Mouse (Mus musculus): ENCODE results near the gene Gm11238.
"Not testable (repeated sequence)": the region's sequence is repeated elsewhere in the genome, so short reads cannot be mapped to it uniquely, and the experiment has no call there.

The Gm11238 gene

DNA sequence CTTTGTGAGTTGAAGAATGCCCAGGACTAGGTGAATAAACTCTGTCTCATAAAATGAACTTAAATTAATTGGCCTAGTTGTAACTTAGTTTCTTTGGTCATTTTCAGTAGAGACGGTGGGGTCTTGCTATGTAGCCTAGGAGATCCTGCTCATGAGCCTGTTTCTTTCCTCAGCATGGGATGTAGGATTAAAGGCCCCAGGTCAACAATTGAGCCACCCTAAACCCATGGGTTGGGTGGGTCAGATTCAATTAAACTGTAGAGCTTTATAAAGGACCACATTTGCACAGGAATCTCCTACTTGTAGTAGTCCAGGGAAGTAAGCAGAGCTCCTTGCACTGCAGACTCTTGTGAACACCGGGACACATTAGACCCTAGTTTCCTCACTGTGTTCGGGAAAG, at the start of gene Gm11238:
TSS of gene Gm11238 (plus strand) at position 301 of the 400 bp plus-strand sequence.
- DNase-seq (ENCODE audit: low spot score in 2 of 2): not testable (repeated sequence)

DNA sequence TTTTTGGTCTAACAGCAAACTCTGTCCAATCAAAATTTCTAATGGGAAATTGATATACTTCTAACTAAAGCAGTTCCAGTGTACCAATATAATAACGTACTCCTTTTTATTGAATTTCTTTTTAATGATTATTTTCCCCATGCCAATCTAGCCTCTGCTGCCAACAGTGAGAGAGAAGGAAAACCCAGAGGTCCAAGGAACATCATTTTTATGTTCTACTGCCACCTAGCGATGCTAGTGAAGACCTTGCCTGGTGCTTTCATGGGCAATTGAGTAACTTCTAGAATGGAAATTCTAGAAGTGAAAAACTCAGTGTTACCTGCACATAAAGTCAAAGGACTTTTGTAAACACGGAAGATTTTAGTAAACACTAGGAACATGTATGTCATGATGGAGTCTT, 8.4 kb upstream of the Gm11238 start:
- DNase-seq (ENCODE audit: low spot score in 2 of 2): peak in 1 of 2 experiments; percentile 2

DNA sequence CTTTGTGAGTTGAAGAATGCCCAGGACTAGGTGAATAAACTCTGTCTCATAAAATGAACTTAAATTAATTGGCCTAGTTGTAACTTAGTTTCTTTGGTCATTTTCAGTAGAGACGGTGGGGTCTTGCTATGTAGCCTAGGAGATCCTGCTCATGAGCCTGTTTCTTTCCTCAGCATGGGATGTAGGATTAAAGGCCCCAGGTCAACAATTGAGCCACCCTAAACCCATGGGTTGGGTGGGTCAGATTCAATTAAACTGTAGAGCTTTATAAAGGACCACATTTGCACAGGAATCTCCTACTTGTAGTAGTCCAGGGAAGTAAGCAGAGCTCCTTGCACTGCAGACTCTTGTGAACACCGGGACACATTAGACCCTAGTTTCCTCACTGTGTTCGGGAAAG, 15.0 kb downstream of the Gm11238 start, which contains the start of gene Gm11237:
TSS of gene Gm11237 (plus strand) at position 301 of the 400 bp plus-strand sequence.
- DNase-seq (ENCODE audit: low spot score in 2 of 2): not testable (repeated sequence)

DNA sequence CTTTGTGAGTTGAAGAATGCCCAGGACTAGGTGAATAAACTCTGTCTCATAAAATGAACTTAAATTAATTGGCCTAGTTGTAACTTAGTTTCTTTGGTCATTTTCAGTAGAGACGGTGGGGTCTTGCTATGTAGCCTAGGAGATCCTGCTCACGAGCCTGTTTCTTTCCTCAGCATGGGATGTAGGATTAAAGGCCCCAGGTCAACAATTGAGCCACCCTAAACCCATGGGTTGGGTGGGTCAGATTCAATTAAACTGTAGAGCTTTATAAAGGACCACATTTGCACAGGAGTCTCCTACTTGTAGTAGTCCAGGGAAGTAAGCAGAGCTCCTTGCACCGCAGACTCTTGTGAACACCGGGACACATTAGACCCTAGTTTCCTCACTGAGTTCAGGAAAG, 30.1 kb downstream of the Gm11238 start, which contains the start of gene Gm11236:
TSS of gene Gm11236 (plus strand) at position 301 of the 400 bp plus-strand sequence.
- DNase-seq (ENCODE audit: low spot score in 2 of 2): not testable (repeated sequence)

DNA sequence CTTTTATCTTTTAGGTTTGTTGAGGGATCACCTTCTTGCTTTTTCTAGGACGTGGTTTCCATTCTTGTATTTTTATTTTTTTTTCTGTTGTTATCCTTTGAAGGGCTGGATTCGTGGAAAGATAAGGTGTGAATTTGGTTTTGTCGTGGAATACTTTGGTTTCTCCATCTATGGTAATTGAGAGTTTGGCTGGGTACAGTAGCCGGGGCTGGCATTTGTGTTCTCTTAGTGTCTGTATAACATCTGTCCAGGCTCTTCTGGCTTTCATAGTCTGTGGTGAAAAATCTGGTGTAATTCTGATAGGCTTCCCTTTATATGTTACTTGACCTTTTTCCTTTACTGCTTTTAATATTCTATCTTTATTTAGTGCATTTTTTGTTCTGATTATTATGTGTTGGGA, 54.2 kb downstream of the Gm11238 start:
- DNase-seq (ENCODE audit: low spot score in 2 of 2): not testable (repeated sequence)

DNA sequence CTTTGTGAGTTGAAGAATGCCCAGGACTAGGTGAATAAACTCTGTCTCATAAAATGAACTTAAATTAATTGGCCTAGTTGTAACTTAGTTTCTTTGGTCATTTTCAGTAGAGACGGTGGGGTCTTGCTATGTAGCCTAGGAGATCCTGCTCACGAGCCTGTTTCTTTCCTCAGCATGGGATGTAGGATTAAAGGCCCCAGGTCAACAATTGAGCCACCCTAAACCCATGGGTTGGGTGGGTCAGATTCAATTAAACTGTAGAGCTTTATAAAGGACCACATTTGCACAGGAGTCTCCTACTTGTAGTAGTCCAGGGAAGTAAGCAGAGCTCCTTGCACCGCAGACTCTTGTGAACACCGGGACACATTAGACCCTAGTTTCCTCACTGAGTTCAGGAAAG, 60.4 kb downstream of the Gm11238 start, which contains the start of gene Gm11239:
TSS of gene Gm11239 (plus strand) at position 301 of the 400 bp plus-strand sequence.
- not testable (repeated sequence) for DNase-seq (ENCODE audit: low spot score in 2 of 2)

DNA sequence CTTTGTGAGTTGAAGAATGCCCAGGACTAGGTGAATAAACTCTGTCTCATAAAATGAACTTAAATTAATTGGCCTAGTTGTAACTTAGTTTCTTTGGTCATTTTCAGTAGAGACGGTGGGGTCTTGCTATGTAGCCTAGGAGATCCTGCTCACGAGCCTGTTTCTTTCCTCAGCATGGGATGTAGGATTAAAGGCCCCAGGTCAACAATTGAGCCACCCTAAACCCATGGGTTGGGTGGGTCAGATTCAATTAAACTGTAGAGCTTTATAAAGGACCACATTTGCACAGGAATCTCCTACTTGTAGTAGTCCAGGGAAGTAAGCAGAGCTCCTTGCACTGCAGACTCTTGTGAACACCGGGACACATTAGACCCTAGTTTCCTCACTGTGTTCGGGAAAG, 75.5 kb downstream of the Gm11238 start, which contains the start of gene Gm428:
TSS of gene Gm428 (plus strand) at position 301 of the 400 bp plus-strand sequence.
- DNase-seq (ENCODE audit: low spot score in 2 of 2): not testable (repeated sequence)

Data from left cerebral cortex, adult 9 months (tissue).